Mouse (Mus musculus): ENCODE results near the gene Olfr1453.
"Not testable (repeated sequence)": the region's sequence is repeated elsewhere in the genome, so short reads cannot be mapped to it uniquely, and the experiment has no call there.

The Olfr1453 gene

DNA sequence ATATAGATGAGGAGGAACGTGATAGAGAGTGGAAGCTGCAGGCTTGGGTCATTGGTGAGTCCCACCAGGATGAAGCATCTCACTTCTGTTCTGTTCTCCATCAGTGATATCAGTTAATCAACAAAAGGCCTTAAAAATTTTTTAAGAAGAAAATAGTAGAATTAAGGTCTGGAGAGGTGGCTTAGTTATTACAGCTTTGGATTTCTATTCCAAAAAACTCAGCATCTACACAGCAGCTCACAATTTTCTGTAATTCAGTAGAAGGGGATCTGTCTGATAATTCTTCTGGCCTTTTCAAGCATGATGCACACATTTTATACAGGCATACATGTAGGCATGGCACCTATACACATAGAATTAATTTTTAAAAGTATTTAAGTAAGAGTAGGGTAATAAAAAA, at the start of gene Olfr1453:
Gene Olfr1453, minus strand, starts transcription at position 101 of the 400 bp plus-strand sequence.
- DNase-seq (ENCODE audit: extremely low spot score, low spot score): no peak

DNA sequence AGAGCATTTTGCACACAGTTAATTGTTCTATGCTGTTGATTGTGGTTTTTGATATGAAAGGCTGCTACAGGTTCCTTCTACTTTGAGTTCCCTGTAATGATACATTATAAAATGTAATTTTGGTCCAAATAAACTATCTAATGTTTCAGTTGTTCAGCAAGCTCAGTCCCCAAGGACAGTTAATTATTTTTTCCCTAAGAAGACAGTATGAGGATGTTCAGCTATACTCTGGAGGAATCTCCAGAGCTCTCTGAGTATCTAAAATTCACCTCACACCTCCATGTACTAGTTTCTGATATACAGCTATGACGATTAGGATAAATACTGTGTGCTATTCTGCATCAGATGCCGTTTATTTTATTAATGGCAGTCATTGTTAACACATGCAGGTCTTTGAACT, 32.2 kb upstream of the Olfr1453 start, which contains the start of gene Olfr1454:
Gene Olfr1454, plus strand, starts transcription at position 301 of the 400 bp plus-strand sequence.
- DNase-seq (ENCODE audit: extremely low spot score, low spot score): no peak

DNA sequence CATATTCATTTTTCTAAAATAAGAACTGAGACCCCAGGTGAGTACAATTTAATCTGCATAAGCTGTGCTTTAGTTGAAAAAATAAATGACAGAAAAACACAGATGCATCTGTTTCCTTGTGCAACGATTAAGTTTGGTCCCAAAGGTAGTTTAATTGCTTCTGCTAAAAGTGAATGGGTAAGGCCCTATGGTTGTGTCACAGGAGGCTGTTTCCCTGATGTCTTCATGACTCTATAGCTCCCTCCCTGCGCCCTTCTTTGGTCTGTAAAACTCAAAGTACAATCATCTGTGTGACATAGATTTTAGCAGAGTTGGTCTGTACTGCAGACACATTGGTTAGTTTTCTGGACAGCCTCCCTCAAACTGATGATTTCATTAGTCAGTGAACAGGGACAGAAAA, 33.4 kb downstream of the Olfr1453 start, which contains the start of gene Olfr1451:
Gene Olfr1451, plus strand, starts transcription at position 301 of the 400 bp plus-strand sequence.
- DNase-seq (ENCODE audit: extremely low spot score, low spot score): no peak

DNA sequence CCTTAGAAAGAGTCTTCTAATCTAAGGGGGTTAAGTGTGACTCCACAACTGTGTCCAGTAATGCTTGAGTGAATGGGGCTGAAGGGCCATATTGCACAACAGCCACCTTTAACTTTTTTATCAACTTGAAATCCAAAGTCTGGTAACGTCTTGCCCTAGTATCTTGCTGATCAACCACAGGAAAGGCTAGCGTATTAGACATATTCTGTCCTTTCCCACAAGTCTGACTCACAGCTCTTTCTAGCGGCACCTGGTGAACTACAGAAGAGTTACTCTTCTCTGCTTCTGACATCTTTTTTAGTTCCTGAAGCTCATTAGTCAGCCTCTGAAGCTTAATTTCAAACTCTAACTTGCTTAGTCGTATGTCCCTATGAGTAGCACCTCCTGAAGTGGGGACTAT, 35.8 kb downstream of the Olfr1453 start:
- not testable (repeated sequence) for DNase-seq (ENCODE audit: extremely low spot score, low spot score)

All from neural tube, embryonic 10.5 days (tissue).